Mouse (Mus musculus) hindbrain, embryonic 15.5 days (tissue): ENCODE measurements around the gene Tmem163. TPM values are rescaled to one million over a fixed set of nuclear protein-coding genes. Genes with fewer than 3 reads are reported as not detected.

Source experiments
- ATAC-seq: fragments of 200-750 bp; cut with Nextera tagmentation; 2 replicates; pipeline ENCODE4 v1.8.0; 2017; ENCODE audit warnings: low read depth, moderate number of reproducible peaks, moderate TSS enrichment; ENCODE audit not compliant: low FRiP score
- H3K27ac ChIP-seq: fragments of 300-500 bp; sonication (generic); replicated peaks from 2 replicates; pipeline ENCODE4 v1.5.1; 2015; ENCODE audit warnings: mild to moderate bottlenecking, inconsistent platforms
- H3K27me3 ChIP-seq: fragments of 300-500 bp; sonication (generic); 2 replicates; pipeline ENCODE4 v1.6.1; 2015; ENCODE audit warnings: control low read depth, inconsistent platforms
- H3K36me3 ChIP-seq: fragments of 300-500 bp; sonication (generic); 2 replicates; pipeline ENCODE4 v1.6.1; 2015; ENCODE audit warnings: control low read depth, inconsistent platforms
- H3K4me1 ChIP-seq: fragments of 300-500 bp; sonication (generic); replicated peaks from 2 replicates; pipeline ENCODE4 v1.6.1; 2015; ENCODE audit warnings: control low read depth, inconsistent platforms
- H3K4me2 ChIP-seq: fragments of 300-500 bp; sonication (generic); 2 replicates; pipeline ENCODE4 v1.6.1; 2015; ENCODE audit warnings: moderate library complexity, mild to moderate bottlenecking, inconsistent platforms
- H3K4me3 ChIP-seq: fragments of 300-500 bp; sonication (generic); 2 replicates; pipeline ENCODE4 v1.5.1; 2015; ENCODE audit warnings: mild to moderate bottlenecking, inconsistent platforms
- H3K9ac ChIP-seq: fragments of 300-500 bp; sonication (generic); 2 replicates; pipeline ENCODE4 v1.6.1; 2015; ENCODE audit warnings: inconsistent platforms
- H3K9me3 ChIP-seq: fragments of 300-500 bp; sonication (generic); 2 replicates; pipeline ENCODE4 v1.6.1; 2016; ENCODE audit warnings: control low read depth, inconsistent platforms
- WGBS: fragments of 180-500 bp; shearing (Covaris S2); methylation state at CpG from one replicate; pipeline ENCODE4 v1.1.7; 2015; 5-methylcytosine and 5-hydroxymethylcytosine counted together
- polyA plus RNA-seq: library from polyadenylated mRNA; unstranded; fragments of >200 nt; fragmentation: Nextera tagmentation; extraction: Ambion mirVana; gene quantifications from 2 replicates; pipeline ENCODE4 v1.2.1, GENCODE M21; 2015

Gene Tmem163
- polyA plus RNA-seq, 1 experiment from 2014 or later, result 49.5 TPM

DNA sequence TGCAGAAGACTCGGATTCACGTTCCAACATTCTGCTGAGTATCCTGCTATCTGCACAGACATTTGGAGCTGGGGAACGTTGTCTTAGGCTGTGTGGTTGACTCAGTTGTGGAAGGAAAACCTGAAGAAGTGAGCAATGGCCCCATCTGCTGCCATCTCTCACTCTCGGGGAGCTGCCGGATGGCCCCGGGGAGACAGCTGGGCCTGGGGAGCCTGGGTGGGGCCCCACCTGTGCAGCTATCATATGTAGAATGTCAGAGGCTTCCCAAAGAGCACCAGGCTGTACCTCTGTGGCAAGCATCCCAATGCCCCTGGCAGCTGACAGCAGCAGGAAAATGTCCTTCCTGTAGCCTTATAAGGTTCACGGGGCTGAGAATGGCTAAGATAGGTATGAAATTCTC is 137.4 kb downstream of the Tmem163 start:
- H3K27me3 ChIP-seq, result no peaks in the 10 kb centered on the region
- H3K27ac ChIP-seq, result no peak overlapping the region
- no peaks in the 10 kb centered on the region for H3K9me3 ChIP-seq
- WGBS, result 88% methylated on average over 7 of the region's 7 CpGs
- H3K4me1 ChIP-seq, result peaks cover 9% of the 10 kb centered on the region
- no peak overlapping the region for H3K4me3 ChIP-seq
- no peak overlapping the region for H3K9ac ChIP-seq
- no peaks in the 10 kb centered on the region for H3K36me3 ChIP-seq
- ATAC-seq, result no peak
- no peak overlapping the region for H3K4me2 ChIP-seq

DNA sequence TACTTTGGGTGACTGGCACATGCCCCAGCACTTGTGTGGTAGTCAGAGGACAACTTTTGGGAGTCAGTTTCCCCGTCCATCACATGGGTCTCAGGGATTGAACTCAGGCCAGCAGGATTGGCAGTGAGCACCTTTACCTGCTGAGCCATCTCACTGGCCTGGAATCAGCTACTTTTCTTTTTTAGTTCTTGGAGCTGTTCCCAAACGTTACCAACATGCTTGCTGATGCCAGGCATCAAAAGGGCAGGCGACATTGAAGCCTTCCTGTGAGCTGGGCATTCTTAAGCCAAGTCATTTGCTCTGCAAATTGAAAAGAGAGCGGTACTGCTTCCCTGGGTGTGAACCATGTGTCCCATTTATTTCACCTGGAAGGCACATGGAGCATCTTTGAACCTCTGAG is 137.8 kb downstream of the Tmem163 start:
- H3K4me2 ChIP-seq, result no peak overlapping the region
- no peak overlapping the region for H3K9ac ChIP-seq
- 75% methylated on average over 4 of the region's 4 CpGs for whole genome bisulfite sequencing
- no peak overlapping the region for H3K4me3 ChIP-seq
- ATAC-seq, result no peak
- H3K4me1 ChIP-seq, result peaks cover 13% of the 10 kb centered on the region
- H3K9me3 ChIP-seq, result no peaks in the 10 kb centered on the region
- no peaks in the 10 kb centered on the region for H3K36me3 ChIP-seq
- H3K27me3 ChIP-seq, result no peaks in the 10 kb centered on the region
- no peak overlapping the region for H3K27ac ChIP-seq

DNA sequence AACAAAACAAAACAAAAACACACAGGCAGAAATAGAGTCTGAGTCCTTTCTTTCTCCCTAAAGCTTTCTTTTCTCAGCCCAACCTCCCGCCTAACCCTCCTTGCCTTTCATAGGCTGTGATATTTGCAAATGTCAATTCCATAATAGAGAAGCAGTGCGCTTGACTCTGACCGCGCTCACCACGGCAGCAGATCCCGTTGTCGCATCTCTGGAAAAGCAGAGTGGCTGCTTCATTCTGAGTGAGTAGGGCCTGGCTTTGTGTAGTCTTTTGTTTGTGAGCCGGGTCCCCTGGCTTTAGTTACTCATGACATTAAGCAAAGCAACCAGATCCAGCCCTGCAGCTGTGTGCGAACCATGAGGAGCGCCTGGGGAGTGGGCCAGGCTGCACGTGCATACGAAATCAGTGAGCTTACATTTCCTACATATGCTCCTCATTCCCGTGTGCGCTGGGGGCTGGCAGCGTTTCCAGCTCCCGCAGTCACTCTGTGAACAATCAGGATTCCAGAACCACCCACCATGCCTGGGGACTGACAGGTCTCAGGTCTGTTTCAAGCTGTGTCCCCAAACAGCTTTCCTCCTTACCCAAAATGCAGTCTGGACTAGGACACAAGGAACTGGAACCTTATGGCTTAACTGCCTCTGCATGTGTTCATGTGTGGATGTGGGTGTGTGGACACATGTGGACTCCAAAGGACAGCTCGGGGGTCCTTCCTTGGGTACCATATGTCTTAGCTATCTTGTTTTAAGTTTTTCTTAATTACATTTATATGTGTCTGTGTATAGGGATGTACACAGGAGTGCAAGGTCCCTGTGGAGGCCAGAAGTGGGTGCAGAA is 141.9 kb downstream of the Tmem163 start:
- Histone ChIP-seq H3K27me3 (no peaks in the 10 kb centered on the region), H3K36me3 (no peaks in the 10 kb centered on the region), H3K4me3 (peak overlapping the region; percentile 11; the same call in 1 of the 2 replicates), H3K27ac (peak overlapping the region; percentile 63), H3K4me2 (peak overlapping the region; percentile 49), H3K4me1 (peaks cover 26% of the 10 kb centered on the region), H3K9ac (0 out of 2 replicates have a peak overlapping the region, but pooled peaks have one; percentile 4), H3K9me3 (no peaks in the 10 kb centered on the region)
- WGBS, result 7% methylated on average over 17 of the region's 17 CpGs
- ATAC-seq, result peak; percentile 65

DNA sequence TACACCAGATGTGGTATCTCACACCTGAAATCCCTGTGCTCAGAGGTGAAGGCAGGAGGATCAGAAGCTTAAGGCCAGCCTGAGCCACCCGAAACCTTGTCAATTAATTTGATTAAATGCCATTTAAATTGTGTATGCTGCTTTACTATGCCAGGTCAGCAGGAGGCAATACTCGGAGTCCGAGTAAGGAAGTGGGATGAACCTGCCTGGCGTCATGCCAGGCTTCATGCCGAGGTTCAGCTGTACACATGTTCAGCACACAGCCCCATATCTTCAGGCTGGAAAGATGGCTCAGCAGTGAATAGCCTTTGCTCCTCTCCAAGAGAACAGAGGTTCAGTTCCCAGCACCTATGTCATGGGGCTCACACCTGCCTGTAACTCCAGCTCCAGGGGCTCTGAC is 142.9 kb downstream of the Tmem163 start:
- ATAC-seq, result no peak; the same call in 1 of the 2 replicates

DNA sequence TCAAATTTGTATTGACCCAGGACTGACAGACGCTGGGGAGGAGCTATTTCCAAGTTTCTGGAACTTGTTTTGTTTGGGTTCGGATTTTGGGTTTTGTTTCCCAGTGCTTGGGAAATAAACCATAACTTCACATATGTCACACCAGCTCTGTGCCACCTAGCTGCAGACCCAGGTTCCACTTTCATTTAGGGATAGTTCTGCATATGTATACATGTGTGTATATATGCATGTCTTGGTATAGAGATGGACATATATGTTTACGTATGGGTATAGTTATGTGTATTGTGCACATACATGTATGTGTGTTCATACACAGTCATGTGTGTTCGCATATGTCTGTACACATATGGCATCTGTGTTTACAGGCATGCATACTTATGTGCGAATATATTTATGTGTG is 147.6 kb downstream of the Tmem163 start:
- ATAC-seq, result no peak
- peak overlapping the region; percentile 14; the same call in 1 of the 2 replicates for H3K4me2 ChIP-seq
- H3K9me3 ChIP-seq, result no peaks in the 10 kb centered on the region
- H3K27ac ChIP-seq, result no peak overlapping the region
- no peak overlapping the region for H3K9ac ChIP-seq
- no peak overlapping the region for H3K4me3 ChIP-seq
- H3K27me3 ChIP-seq, result 0 out of 2 replicates have a peak, but pooled peaks cover 4% of the 10 kb centered on the region
- whole genome bisulfite sequencing, result 74% methylated on average over 5 of the region's 5 CpGs
- no peaks in the 10 kb centered on the region for H3K36me3 ChIP-seq
- peaks cover 28% of the 10 kb centered on the region for H3K4me1 ChIP-seq

More for the DNA sequence above, 142.9 kb downstream of the Tmem163 start:
- H3K4me2 ChIP-seq, result peak overlapping the region; percentile 49; the same call in 1 of the 2 replicates
- H3K4me1 ChIP-seq, result peaks cover 30% of the 10 kb centered on the region
- 29% methylated on average over 5 of the region's 5 CpGs for WGBS
- peak overlapping the region; percentile 63 for H3K27ac ChIP-seq
- no peak overlapping the region for H3K4me3 ChIP-seq
- H3K27me3 ChIP-seq, result no peaks in the 10 kb centered on the region
- no peak overlapping the region for H3K9ac ChIP-seq
- H3K9me3 ChIP-seq, result no peaks in the 10 kb centered on the region
- H3K36me3 ChIP-seq, result no peaks in the 10 kb centered on the region

DNA sequence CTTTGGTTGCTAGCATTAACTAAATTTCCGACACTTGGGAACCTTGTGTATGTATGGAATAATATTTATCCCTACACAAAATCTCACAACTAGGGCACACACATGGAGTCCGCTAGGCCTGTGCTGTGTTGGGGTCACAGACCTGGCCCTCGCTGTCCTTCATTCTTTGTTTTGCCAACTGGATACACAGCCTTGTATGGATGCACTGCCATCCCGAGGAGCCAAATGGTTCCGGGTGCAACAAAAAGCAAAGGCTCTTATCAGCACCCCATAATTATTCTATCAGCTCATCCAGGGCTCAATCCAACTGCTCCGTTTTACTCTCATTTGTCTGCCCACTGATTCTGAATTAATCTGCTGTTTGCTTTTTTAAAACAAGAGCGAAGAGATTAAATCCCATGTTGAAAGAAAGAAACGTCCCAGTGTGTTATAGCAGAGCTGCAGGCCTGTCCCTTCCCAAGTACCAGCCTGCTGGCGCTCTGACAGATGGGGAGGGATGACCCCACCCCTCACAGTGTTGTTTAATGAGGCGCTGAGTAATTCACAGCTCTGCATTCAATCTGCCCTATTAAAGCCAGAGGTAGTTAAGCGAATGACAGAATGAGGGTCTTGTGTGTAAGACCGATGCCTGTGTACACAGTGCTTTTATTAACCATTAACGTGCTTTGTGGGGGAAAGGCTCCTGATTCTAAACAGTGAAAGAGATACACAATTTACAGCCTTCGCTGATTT is 148.3 kb downstream of the Tmem163 start:
- peak overlapping the region; percentile 14; the same call in 1 of the 2 replicates for H3K4me2 ChIP-seq
- peak; percentile 89 for ATAC-seq

DNA sequence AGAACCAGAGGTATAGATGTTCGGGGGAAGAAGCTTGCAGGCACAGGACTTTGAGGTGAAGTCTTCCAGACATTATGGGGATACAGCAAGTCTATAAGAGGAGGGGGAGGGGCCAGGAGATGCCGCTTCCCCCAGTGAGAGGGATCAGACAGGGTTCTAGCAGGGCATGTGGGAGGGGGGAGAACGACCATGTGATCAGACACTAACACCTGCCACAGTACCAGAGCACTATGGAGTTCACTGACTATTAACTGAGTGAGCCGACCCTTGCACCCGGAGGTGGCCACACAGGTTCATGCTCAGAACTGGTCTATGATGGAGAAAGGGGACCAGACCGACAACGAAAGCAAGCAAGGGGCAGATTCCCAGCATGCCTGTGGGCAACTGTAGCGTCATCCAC is 156.0 kb downstream of the Tmem163 start:
- H3K4me2 ChIP-seq, result no peak overlapping the region
- H3K9me3 ChIP-seq, result no peaks in the 10 kb centered on the region
- no peak overlapping the region for H3K4me3 ChIP-seq
- no peak overlapping the region for H3K27ac ChIP-seq
- H3K27me3 ChIP-seq, result 0 out of 2 replicates have a peak, but pooled peaks cover 2% of the 10 kb centered on the region
- H3K9ac ChIP-seq, result no peak overlapping the region
- H3K4me1 ChIP-seq, result no peaks in the 10 kb centered on the region
- whole genome bisulfite sequencing, result 86% methylated on average over 8 of the region's 8 CpGs
- no peak for ATAC-seq
- no peaks in the 10 kb centered on the region for H3K36me3 ChIP-seq

More for the DNA sequence above, 148.3 kb downstream of the Tmem163 start:
- H3K9ac ChIP-seq, result no peak overlapping the region
- peak overlapping the region; percentile 50 for H3K27ac ChIP-seq
- 17% methylated on average over 14 of the region's 14 CpGs for WGBS
- no peak overlapping the region for H3K4me3 ChIP-seq
- H3K4me1 ChIP-seq, result peaks cover 22% of the 10 kb centered on the region
- H3K9me3 ChIP-seq, result no peaks in the 10 kb centered on the region
- H3K36me3 ChIP-seq, result no peaks in the 10 kb centered on the region
- H3K27me3 ChIP-seq, result 0 out of 2 replicates have a peak, but pooled peaks cover 6% of the 10 kb centered on the region

DNA sequence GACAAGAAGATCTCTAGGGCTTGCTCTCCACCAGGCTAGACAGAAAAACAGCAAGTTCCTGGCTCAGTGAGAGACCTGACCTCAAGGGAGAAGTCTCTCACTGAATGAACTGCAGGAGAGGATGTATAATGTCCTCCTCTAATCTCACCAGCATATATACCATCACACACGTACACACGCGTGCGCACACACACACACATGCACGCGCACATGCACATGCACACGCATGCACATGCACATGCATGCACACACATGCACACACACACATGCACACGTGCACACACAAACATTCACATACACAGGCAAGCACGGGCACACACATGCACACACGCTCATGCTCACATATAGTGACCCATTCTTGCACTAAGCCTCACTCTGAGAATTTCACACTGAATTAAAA is 164.5 kb downstream of the Tmem163 start:
- Histone ChIP-seq H3K9ac (no peak overlapping the region), H3K9me3 (no peaks in the 10 kb centered on the region), H3K36me3 (no peaks in the 10 kb centered on the region), H3K4me3 (no peak overlapping the region), H3K27me3 (no peaks in the 10 kb centered on the region), H3K27ac (no peak overlapping the region), H3K4me1 (no peaks in the 10 kb centered on the region), H3K4me2 (no peak overlapping the region)
- 97% methylated on average over 10 of the region's 10 CpGs for WGBS
- ATAC-seq, result no peak

DNA sequence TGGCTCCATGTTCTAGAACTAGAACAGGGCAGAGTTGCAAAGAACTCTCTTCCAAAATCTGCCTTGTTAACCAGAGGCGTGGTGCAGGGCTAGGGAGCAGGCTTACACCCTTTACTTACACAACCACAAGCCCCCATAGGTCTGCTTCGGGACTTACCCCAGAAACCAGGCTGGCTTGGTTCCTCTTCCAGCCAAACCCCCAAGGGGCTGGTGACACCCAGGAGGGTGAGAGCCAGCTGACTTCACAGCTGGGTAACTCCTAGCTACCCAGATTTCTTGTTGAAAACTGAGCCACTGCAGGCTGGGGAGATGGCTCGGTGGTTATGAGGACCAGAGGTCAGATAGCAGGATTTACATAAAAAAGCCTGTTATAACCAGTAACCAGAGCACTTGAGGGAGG is 164.9 kb downstream of the Tmem163 start:
- no peak for ATAC-seq
- H3K4me1 ChIP-seq, result no peaks in the 10 kb centered on the region
- 70% methylated on average over 3 of the region's 3 CpGs for WGBS
- H3K9me3 ChIP-seq, result no peaks in the 10 kb centered on the region
- H3K27ac ChIP-seq, result no peak overlapping the region
- no peaks in the 10 kb centered on the region for H3K36me3 ChIP-seq
- no peaks in the 10 kb centered on the region for H3K27me3 ChIP-seq
- H3K4me3 ChIP-seq, result no peak overlapping the region
- H3K9ac ChIP-seq, result no peak overlapping the region
- no peak overlapping the region for H3K4me2 ChIP-seq

DNA sequence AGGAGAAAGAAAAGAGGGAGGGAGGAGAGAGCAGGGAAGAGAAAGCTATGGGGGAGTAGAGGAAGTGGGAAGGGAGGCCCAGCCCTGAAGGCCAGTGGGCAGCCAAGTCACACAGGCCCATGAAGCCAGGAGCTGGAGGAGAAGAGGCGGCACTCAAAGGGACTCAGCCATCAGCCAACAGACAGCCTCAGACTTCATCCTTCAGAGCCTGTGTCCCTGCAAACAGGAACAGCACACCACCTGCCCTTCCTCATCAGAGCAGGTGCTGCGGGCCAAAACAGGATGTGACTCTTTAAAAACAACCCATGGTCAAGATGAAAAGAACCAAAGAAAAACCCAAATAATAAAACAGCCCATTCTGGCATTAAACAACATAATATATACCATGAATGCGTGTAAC is 165.7 kb downstream of the Tmem163 start:
- no peaks in the 10 kb centered on the region for H3K9me3 ChIP-seq
- peaks cover 5% of the 10 kb centered on the region; the same call in 1 of the 2 replicates for H3K4me1 ChIP-seq
- H3K4me3 ChIP-seq, result no peak overlapping the region
- no peaks in the 10 kb centered on the region for H3K27me3 ChIP-seq
- no peaks in the 10 kb centered on the region for H3K36me3 ChIP-seq
- no peak overlapping the region for H3K27ac ChIP-seq
- H3K9ac ChIP-seq, result no peak overlapping the region
- no peak overlapping the region for H3K4me2 ChIP-seq
- ATAC-seq, result no peak
- WGBS, result 96% methylated on average over 3 of the region's 3 CpGs

DNA sequence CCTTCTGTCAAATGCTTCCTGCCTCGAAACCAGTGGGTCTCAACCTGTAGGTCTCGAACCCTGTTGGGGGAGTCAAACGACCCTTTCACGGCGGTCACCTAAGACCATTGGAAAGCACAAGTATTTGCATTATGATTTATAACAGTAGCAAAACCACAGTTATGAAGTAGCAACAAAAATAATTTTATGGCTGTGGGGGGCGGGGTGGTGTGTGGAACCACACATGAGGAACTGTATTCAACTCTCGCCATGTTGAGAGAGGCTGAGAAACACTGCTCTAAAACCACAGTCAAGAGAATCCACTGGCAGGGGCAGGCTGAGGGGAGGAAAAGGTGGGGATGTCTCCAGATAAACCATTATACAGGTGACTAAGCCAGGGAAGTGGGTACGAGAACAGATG is 166.2 kb downstream of the Tmem163 start:
- Histone ChIP-seq H3K27ac (no peak overlapping the region), H3K4me3 (no peak overlapping the region), H3K36me3 (no peaks in the 10 kb centered on the region), H3K9me3 (no peaks in the 10 kb centered on the region), H3K9ac (no peak overlapping the region), H3K4me2 (no peak overlapping the region), H3K4me1 (peaks cover 11% of the 10 kb centered on the region), H3K27me3 (no peaks in the 10 kb centered on the region)
- ATAC-seq, result no peak
- WGBS, result 91% methylated on average over 8 of the region's 8 CpGs

DNA sequence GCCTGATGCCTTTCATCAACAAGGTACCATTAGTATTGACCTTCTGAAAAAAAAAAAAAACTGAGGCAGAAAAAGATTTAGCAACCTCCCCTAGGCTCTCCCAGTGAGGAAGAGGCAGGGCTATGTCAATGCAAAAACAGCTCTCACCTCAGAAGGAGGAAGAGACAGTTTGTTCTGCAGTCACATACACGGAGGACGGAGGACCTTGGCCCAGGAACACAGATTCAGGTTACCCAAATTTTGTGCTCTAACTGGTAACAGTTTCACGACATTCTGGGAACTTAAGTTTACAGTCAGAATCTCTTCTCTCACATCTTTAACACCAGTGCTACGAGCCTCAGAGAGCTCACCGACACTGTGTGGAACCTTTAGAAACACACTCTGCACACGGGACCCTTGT is 166.6 kb downstream of the Tmem163 start:
- no peaks in the 10 kb centered on the region for H3K36me3 ChIP-seq
- H3K4me1 ChIP-seq, result peaks cover 13% of the 10 kb centered on the region
- ATAC-seq, result no peak
- H3K4me3 ChIP-seq, result no peak overlapping the region
- H3K4me2 ChIP-seq, result no peak overlapping the region
- H3K27ac ChIP-seq, result no peak overlapping the region
- no peak overlapping the region for H3K9ac ChIP-seq
- no peaks in the 10 kb centered on the region for H3K27me3 ChIP-seq
- WGBS, result 88% methylated on average over 6 of the region's 6 CpGs
- no peaks in the 10 kb centered on the region for H3K9me3 ChIP-seq
